Mouse (Mus musculus) megakaryocyte, embryonic 14.5 days (primary cell): ENCODE data around the gene Tnfaip8l1.

Source experiments
- FLI1 ChIP-seq: IDR thresholded peaks from 2 replicates; pipeline ENCODE4 v1.6.1; 2012; ENCODE audit warnings: low read length, inconsistent platforms, mixed read lengths
- GATA1 ChIP-seq: IDR thresholded peaks from 3 replicates; pipeline ENCODE4 v1.6.1; 2012; ENCODE audit warnings: mixed read lengths, low read length, inconsistent platforms, borderline replicate concordance

GRCm38 (mm10) chr17:56164510-56164909 is 2.2 kb downstream of the Tnfaip8l1 start:
- TF ChIP-seq GATA1, result no peak
- TF ChIP-seq FLI1, result no peak
